Mouse (Mus musculus) cerebellum, adult 8-10 months (tissue): ENCODE results near the gene Hspa12b.

Experiments used
- DNase-seq: peaks from one replicate; pipeline ENCODE4 v3.0.0; 2022

The Hspa12b gene

DNA sequence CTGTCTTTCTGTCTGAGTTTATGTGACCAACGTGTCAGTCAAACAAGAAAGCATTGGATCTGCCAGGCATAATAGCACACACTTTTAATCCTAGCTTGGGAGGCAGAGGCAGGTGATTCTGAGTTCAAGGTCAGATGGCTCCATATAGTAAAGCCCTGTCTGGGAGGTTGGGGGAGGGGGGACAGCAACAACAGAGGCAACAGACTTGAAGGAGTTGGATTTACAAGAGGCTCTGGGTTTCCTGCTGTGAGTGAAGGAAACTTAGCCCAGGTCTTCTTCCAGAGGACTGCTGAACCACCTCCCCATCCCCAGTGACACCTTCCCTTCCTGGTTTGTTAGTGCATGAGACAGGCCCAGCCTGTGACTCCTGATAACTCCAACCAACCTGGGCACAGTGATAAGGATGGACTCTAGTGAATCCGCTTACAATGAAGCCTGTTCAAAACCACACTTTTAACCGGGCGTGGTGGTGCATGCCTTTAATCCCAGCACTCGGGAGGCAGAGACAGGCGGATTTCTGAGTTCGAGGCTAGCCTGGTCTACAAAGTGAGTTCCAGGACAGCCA is 25.2 kb downstream of the Hspa12b start:
- no peak for DNase-seq

DNA sequence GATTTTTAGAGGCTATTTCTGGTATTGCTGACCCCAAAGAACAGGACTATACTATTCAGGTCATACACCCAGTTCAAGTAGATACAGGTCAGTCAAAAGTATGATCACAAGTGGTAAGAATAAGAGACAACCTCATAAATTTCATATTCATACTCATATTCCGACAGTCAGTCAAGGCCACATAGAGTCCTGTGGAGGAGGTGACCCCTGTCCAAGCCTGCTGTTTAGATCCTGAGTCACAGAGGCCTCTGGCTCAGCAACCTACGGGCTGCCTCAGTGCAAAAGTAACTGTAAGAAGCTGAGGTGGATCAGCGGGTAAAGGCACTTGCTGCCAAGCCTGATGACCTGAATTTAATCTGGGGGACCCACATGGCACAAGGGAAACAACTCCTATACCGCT is 27.0 kb downstream of the Hspa12b start:
- DNase-seq = no peak

DNA sequence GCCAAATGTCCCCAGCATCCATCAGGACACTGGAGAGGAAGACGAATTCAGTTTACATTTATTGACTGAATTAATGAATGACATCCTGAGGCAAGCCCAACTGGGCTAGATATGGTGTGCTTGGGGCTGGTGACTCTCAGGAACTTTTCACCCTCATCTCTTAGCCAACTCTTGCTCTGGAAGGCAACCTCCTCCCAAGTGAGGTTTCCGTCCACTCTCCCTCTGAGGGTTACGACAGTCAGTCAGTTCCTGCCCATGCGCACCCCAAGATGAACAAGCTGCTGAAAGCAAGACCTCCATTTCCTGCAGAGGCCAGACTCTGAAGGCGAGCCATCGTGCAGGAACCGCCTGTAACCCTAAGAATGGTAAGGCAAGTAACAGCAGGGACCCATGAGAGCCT is 29.9 kb downstream of the Hspa12b start:
- no peak for DNase-seq

DNA sequence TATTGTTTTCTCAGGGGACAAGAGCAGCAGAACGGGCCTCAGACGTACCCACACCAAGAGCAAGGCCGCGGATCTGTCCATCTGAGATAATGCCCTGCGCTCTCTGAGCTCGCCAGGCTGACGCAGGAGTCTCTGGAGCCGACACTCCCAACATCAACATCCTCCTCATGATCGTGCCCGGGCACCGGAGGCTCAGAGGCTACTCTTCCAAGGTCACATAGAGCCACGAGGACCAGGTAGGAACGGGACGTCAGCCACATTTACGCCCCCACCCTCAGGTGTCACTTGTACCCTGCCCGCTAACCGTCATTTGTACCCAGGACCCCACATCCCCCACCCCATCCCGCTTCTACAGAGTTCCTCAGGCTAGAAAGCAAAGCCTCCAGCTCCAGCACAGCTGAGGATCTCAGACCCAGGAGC is 32.4 kb downstream of the Hspa12b start:
- no peak for DNase-seq

DNA sequence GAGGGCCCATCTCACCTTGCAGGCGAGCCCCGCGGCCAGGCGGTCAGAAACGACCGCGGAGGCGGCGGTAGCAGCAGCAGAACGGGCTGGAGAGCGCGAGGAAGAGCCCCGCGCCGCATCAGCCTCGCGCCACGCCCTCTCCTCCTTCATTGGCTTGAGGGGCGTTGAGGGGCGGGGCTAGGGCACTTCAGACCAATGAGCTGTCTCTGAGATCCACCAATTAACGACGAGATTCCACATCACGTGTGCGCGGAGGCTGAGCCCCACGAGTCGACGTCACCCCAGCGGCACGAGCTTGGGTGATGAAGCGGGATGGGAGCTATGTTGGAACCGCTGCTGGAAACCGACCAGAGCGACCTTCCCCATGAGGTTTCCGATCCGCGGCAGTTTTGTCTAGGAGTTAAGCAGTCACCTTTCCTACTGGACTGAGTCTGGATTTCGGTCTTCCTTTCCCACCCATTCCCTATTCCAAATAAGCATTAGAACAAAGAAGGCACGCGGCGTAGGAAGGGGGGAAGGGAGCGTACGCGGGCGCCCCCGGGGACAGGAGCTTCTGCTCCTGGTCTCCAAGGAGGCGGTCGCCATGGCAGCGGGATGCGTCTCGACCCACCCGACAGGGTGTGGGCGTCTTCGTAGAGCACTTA is 33.0 kb downstream of the Hspa12b start, which contains the start of gene 1700037H04Rik:
Gene 1700037H04Rik, minus strand, starts transcription at position 144 of the 644 bp plus-strand sequence.
- DNase-seq = peak; percentile 94

DNA sequence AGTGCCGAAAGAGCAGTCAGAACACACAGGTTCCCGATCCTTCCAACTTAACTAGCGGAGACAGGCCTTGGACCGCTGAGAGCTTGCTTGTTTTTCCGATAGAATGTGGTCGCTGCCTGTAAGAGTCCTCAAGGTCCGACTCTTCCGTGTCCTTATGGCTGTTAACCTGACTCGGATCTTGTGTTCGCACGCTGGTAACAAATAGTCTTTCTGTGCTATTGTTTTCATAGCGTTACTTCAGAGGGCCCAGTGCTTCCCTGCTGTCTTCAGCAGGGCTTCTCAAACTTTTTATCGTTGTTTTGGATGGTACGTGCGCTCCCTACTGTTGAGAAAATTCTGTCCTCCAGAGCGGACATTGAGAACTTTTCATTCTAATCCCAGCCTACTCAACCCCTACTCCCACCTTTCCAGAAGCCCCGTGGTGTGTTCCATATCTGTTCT is 33.6 kb downstream of the Hspa12b start:
- no peak for DNase-seq

DNA sequence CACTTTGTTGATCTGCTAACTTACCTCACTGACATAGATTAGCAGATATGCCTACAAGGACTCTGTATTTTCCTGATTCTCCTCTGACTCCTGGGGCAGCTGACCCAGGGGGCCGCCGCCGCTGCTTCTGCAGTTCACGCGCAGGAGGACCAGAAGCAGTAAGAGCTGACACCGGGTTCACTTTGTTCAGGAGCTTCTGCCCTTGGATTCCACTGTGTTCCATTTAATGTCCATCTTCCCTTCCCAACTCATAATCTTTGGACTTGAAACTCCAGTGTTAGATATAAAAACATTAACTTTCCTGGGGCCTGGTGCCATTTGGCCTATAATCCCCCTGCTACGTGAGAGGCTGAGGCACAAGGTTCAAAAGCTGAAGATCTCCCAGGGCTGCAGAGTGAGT is 36.8 kb downstream of the Hspa12b start:
- no peak for DNase-seq

DNA sequence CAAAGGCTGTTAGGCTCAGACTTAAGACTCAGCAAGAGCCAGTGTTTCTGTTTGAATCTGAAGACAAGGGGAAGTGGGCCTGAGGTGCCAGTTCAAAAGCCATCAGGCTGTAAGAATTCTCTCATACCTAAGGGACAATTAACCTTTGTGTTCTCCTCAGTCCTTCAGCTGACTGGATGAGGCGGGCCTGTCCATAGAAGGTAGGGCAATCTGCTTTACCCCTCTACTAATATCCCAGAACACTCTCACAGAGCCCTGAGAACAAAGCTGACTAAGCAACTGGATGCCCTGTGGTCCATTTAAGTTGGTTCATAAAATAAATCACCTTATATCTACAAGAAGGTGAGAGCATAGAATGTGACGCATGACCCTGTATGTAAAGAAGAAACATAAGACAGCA is 39.1 kb downstream of the Hspa12b start:
- no peak for DNase-seq

DNA sequence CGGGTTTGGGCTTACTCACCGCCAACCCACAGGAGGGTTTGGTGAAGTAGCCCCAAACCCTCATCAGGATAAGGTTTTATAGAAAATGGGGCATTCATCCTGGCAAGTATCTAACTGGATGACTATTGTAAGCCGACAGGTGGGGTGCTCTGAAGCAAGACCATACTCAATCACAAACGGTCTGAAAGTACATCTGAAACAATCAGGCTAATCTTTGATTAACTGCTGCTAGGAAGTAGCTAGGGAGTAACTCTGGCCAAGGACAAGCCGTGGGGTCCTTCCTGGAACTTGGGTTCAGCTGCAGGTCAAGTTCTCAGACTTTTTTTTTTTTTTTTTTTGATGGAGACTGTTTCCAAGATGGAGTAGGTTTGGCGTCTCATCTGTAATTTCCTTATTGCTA is 40.9 kb downstream of the Hspa12b start:
- DNase-seq = no peak

DNA sequence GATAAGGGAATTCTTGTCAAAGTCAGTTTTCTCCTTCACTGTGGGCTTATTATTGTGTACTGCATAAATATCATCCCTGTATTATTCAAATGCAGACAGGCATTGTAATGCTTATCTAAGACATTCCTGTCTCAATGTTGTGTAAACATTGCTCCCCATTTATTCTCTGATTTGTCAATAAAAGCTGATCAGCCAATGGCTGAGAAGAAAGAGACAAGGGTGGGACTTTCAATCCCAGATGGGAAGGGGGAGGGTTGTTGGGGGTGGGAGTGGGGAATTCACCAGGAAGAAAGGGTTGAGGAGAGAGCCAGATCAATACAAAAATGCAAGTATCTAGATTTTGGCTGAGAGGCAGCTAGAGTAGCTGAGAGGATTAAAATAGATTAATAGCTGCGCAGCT is 41.8 kb downstream of the Hspa12b start:
- DNase-seq = no peak

DNA sequence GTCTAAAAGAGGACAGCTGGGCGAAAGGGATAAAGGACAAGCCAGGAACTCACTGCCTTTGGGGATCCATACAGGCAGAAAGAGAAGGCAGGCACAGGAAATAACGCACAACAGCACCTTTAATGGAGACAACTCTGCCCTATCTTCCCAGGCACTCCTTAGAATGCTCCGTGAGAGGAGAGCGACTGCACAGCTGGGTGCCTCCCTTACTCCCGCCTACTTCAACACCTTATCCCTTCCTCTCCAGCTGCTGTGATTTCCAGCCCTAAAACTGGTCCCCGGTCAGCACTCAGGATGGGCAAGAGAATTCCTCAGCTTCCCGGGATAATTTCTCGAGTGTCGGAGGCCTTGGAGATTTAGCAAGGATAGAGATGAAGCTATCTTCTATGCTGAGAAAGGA is 43.9 kb downstream of the Hspa12b start:
- DNase-seq = no peak

DNA sequence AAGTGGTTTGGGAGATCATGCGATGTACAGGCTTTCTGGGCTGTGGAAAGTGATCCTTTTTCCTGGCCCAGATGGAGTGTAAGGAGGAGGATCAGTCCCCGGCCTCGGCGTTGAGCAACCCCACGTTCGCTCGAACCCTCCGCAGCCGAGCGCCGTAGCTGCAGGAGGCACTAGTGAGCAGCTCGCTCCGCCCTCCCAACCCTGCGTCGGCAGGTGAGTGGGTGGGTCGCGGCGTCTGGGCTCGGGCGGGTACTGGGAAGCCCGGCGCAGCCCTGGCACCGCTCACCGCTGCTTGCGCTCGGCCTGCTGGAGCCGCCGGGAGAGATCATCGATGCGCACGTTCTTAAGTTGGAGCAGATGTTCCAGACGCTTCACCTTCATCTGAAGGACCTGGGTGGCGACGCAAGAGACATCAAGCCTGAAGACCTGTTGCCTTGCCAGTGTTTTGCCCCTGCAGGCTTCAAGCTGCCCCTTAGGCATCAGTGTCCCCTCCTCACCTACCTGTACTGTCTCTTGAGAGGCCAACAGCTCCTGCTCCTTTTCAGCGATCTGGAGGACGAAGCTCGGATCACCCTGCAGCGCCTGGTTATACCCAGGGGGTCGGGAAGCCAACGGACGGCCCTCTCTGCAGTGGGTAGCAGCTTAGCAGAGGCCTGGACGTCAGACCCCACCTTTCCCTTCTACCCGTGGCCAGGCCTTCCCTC is 44.5 kb downstream of the Hspa12b start:
- peak; percentile 53 for DNase-seq

DNA sequence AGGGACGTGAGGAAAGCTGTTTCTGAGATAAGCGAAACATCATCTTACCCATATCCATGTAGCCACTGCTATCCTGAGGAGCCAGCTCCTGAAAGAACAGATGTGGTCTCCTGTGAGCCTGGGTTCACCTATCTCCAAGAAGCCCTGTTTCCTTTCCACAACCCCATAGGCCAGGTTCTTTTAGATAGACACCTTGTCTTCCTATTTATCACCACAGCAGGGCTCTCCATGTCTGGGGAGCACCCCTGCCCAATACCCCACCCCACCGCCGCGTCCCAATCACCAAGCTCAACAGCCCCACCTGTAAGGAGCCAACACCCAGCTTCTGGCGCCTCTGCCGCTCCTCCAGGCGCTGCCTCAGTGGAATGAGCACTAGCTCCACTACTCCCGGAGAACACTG is 45.2 kb downstream of the Hspa12b start:
- DNase-seq = no peak

DNA sequence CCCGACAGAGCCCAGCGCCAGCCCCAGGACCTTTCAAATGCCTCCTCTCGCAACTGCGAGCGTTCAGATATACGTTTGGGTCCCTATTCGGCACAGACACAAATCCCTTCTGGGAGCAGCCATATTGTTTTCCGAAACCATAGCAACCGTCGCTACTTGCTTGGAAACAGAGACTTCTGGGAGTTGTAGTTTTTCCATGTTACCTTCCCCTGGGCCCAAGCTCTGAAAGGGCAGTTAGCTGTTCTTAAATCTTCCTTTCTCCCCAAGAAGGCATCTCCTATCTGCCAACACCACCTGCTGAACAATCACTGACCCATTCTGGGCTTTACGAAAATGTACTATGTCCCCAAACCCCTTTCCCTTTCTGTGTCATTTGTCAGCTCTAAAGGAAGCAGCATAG is 47.6 kb downstream of the Hspa12b start:
- DNase-seq = peak; percentile 64

DNA sequence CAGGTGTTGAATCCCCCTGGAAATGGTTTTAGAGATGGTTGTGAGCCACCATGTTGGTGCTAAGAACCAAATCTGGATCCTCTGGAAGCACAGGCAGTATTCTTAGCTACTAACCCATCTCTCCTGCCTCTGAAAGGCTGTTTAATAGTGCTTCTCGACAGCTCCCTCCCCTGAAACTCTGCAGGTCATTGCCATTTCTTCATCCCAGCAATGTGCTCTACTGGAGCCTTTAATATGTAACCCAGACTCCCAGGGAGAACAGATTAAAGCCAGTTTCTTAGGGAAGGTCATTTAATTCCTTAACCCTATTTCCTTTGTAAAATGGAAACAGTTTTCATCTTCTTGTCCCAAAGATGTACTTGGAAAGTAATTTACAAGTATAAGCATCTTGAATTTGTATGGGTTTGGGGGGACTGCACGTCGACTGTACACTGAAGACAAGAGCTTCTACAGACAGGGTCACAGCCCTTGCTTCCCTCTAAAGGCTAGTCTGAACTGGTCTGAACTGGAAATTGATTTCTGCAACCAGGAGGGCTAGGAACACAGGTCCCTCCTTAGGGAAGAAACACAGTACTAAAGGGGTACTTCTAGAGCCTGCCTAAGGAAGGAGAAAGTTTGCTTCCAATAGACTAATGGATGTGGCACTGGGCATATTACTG is 48.3 kb downstream of the Hspa12b start:
- DNase-seq = no peak

DNA sequence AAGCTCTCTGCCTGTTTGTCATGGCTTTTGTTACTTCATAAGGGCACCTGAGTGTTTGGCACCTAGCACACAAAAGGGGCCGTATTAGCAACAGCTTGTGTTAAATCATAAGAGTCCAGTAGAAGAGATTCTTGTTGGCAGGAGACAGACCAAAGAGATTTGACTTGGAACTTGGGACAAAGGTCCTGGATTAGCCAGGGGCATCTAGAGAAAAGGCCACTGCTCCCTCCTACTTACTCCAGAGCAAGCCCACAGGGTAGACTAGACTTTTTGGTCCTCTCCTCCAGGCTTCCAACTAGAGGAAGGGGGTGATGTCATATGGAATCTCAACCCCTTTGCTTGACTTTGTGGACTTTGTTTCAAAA is 48.8 kb downstream of the Hspa12b start:
- DNase-seq = no peak

DNA sequence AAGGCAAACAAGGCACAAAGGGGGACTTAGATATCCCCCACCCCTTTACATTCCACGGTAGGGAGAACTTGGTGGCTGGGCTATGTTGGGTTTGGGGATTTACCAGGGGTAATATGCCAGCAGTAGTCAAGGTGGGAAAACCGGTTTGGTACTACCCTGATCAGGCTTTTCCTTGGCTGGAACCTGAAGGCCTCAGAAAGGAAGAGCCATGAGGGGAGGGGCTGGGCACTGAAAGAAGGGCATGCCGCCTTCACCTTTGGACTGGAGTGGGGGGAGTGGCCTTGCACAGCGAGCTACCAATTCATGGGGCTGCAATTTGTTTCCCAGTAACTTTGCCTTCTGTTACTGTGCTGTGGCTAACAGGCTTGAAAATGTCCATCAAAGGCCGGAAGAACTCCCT is 49.4 kb downstream of the Hspa12b start:
- DNase-seq = no peak

DNA sequence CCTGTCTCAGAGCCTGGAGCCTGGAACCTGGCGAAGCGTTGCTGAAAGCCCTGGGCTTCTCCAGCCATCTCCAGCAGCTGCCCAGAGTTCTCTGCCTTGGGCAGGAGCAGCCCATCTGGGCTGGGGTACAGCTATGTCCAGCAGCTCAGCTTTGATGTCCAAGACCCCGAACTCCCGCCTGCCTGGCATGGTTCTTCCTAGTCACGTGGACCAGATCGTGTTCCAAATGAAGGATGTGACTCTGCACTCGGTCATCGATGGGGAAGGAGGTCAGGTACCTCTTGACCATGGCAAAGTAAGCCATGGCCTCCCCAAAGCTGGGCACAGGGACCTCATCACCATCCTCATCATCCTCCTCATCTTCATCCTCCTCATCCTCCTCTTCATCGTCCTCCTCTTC is 50.9 kb downstream of the Hspa12b start:
- DNase-seq = no peak

DNA sequence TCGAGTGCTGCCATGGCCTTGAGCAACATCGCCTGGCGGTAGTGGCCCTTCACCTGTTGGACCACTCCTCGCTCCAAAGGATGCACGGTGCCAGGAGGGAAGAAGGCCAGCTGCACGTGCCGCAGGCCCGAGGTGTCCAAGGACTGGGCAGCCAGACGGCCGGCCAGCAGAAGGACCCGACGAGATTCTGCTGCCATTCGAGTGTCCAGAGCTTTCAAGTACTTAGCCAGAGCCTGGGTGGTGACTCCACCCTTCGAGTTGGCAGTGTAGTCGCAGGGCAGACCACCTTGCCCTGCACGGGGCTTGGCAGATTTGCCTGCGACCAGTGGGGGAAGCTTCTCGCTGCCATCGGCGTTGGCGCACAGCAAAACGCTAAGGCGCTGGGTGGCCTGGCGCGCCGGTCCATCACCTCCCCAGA is 51.8 kb downstream of the Hspa12b start:
- DNase-seq = no peak

DNA sequence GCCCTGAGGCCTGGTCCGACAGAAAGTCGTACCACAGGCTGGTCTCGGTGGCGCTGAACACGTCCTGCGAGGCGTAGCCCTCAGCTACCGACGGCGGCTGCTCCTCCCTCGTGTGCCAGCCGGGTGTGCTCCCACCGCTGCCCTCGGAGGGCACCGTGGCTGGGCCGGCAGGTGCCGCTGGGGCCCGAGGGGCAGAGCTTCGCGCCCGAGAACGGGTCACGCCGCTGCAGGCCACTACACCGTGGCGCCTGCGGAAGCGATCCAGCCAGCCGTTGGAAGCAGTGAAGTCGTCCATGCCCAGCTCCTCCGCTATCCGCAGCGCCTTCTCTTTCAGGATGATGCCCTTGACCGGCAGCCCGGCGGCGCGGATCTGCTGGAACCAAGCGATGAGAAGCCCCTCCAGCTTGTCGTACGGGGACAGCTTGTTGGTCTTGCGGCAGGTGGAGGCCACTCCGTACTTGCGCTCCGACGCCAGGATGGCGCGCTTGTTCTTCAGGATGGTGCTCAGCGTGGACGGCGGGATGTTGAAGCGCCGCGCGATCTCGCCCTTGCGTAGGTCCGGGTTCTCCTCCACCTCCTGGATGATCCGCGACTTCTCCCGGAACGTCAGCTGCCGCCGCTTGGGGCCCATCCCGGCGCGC is 52.3 kb downstream of the Hspa12b start:
- DNase-seq = peak; percentile 71

DNA sequence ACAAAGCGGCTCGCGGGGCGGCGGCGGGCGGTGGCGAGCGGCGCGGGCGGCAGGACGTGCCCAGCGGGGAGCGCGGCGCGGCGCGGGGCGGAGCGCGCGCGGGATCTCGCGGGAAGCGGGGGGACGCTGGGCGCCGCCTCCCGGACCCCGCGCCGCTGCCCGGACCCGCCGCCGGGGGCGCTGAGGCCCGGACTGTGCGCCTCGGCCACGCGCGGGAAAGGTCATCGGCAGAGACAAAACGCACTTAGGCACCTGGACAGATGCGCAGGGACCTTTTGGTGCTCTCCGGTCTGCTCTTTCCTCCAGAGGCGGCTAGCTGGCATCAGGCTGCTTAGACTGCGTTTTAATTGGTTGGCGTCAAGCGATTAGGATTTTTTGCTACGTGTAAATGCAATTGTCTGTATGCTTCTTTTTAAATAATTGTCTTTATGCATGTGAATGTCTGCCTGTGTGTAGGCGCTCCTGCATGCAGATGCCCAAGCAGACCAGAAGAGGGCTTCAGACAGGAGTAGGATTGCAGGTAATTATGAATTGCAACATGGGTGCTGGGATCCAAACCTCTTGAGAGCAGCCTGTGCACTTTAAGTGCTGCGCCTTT is 53.0 kb downstream of the Hspa12b start, which contains the start of gene Cenpb:
Gene Cenpb, minus strand, starts transcription at position 78 of the 598 bp plus-strand sequence.
- peak; percentile 86 for DNase-seq

DNA sequence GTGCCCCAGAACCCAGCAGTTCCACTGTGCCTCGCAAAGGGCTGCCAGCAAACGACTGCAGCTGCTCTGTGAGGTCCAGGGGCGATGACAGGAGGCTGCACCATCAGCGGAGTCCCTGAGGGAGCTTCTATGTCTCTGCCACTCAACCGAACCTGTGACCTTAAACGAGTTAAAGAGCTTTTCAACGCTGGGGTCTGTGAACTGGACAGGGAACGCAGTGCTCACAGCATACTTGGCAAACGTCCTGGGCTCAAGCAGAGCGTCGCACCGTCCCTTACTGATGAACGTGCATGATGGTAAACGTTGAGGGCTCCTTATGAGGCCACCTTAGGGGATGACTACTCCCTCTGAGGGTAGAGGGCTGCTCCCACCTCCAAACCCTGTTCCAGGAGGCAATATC is 59.3 kb downstream of the Hspa12b start:
- no peak for DNase-seq
